Mouse (Mus musculus): Measurements from ENCODE around the gene Gm9999.
"Not testable (repeated sequence)": the region's sequence is repeated elsewhere in the genome, so short reads cannot be mapped to it uniquely, and the experiment has no call there.

The Gm9999 gene

GRCm38 (mm10) chr7:47025429-47025828 lies 42.0 kb downstream of the Gm9999 start:
- intact Hi-C loops (cut with DNase I) = no loop called here

- intact Hi-C loops (cut with DNase I) = not testable (repeated sequence)
Observed at GRCm38 (mm10) chr7:47026899-47027298, 43.5 kb downstream of the Gm9999 start.

GRCm38 (mm10) chr7:47027520-47027919 lies 44.1 kb downstream of the Gm9999 start:
- intact Hi-C loops (cut with DNase I) = no loop called here

GRCm38 (mm10) chr7:47030517-47031193 lies 47.3 kb downstream of the Gm9999 start:
- intact Hi-C loops (cut with DNase I) = no loop called here

GRCm38 (mm10) chr7:47031371-47031770 lies 48.0 kb downstream of the Gm9999 start:
- intact Hi-C loops (cut with DNase I) = no loop called here

GRCm38 (mm10) chr7:47034785-47035384 lies 51.5 kb downstream of the Gm9999 start:
- intact Hi-C loops (cut with DNase I) = no loop called here

GRCm38 (mm10) chr7:47035426-47035825 lies 52.0 kb downstream of the Gm9999 start:
- intact Hi-C loops (cut with DNase I) = no loop called here
